Mouse (Mus musculus): Measurements from ENCODE around the gene Atp8b2. TPM values are rescaled to one million over a fixed set of nuclear protein-coding genes. Genes with fewer than 3 reads are reported as not detected.

The Atp8b2 gene
- total and polyA plus RNA-seq, 3 experiments: 33.2 to 44.4 (median 35.8) TPM

- no peak for TF ChIP-seq SIN3A (IDR thresholded peaks at IDR 0.05; ENCODE audit: low read length)
- TF ChIP-seq USF2 (conservative IDR thresholded peaks at IDR 0.05; ENCODE audit: low read depth, low read length): no peak
- TF ChIP-seq POLR2AphosphoS2 (IDR thresholded peaks at IDR 0.05; ENCODE audit: low read depth, low read length): no peak
- TF ChIP-seq JUN (IDR thresholded peaks at IDR 0.05; ENCODE audit: insufficient read depth, low read depth, low read length): no peak
- TF ChIP-seq ZKSCAN1 (IDR thresholded peaks at IDR 0.05; ENCODE audit: borderline replicate concordance, low read depth, low read length): no peak
- no peak for TF ChIP-seq MAX (IDR thresholded peaks at IDR 0.05; ENCODE audit: low read length)
- TF ChIP-seq MEF2A (IDR thresholded peaks at IDR 0.05; ENCODE audit: borderline replicate concordance, low read depth, low read length): no peak
- TF ChIP-seq POLR2A (IDR thresholded peaks at IDR 0.05; ENCODE audit: low read depth, low read length): no peak
- no peak for TF ChIP-seq CTCF (conservative IDR thresholded peaks at IDR 0.05 in 1 of 2, IDR thresholded peaks at IDR 0.05 in 1 of 2; ENCODE audit: low read depth in 2 of 2, low read length in 2 of 2)
- Histone ChIP-seq H3K79me2 (replicated peaks; ENCODE audit: control insufficient read depth, extremely low read depth, insufficient read depth, poor library complexity, severe bottlenecking) (peaks cover 5% of the 10 kb centered on the region; the same call in 1 of the 2 replicates), H3K27me3 (replicated peaks) (no peaks in the 10 kb centered on the region)
Observed at GRCm38 (mm10) chr3:89898870-89899510, 64.3 kb downstream of the Atp8b2 start.

DNA sequence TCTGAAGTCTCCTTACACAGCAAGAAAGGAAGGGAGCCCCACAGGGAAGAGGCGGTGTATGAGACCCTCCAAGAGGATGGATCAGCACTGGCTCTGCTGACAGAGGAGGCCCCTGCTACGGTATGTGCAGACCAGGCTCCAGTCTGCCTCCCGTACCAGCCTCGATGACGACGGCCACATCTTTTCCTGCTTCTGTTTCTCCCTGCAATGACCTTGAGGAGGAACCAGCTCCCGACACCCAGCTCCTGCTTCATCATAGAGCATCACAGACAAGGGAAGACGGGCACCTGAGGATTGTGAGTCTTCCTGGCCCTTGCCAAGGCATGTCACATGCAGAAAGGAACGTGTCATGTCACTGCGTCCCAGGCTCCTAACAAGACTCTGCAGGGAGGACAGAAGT is 65.3 kb downstream of the Atp8b2 start:
- in situ Hi-C loops (cut with MboI; ENCODE audit: low pct_ligation_motif_present, low pct_unique_long_range_greater_than_20kb, low sequenced_read_pairs) (no loop called here), dilution Hi-C loops (cut with MboI; ENCODE audit: extremely low pct_ligation_motif_present, extremely low pct_unique_long_range_greater_than_20kb, low sequenced_read_pairs) (no loop called here)
- no peak overlapping the region for H3K4me3 ChIP-seq (replicated peaks in 1 of 3; ENCODE audit: low read depth in 2 of 3, low read length in 2 of 3, poor library complexity in 1 of 3)
- H3K4me1 ChIP-seq (ENCODE audit: control insufficient read depth in 1 of 2, insufficient read depth in 2 of 2): peaks cover 12 to 28% of the 10 kb centered on the region in 2 experiments
- DNase-seq (ENCODE audit: extremely low read depth): no peak
- no peaks in the 10 kb centered on the region; the same call in 1 of the 2 replicates for H3K79me2 ChIP-seq (replicated peaks; ENCODE audit: control insufficient read depth, extremely low read depth, insufficient read depth, poor library complexity, severe bottlenecking)
- no peak overlapping the region for H3K4me2 ChIP-seq (ENCODE audit: insufficient read depth, low read depth, poor library complexity, severe bottlenecking)
- H3K27me3 ChIP-seq (replicated peaks): no peaks in the 10 kb centered on the region
- H3K9me3 ChIP-seq (replicated peaks; ENCODE audit: low read length): peaks cover 11% of the 10 kb centered on the region
- H3K36me3 ChIP-seq (replicated peaks in 1 of 2; ENCODE audit: control insufficient read depth in 1 of 2, insufficient read depth in 1 of 2, low read length in 1 of 2): peaks cover 0 to 8% of the 10 kb centered on the region in 2 experiments
- no peak overlapping the region for H3K9ac ChIP-seq (ENCODE audit: insufficient read depth, low read depth)
- no peak overlapping the region for H3K27ac ChIP-seq (ENCODE audit: insufficient read depth, low read depth)
- TF ChIP-seq E2F4 (IDR thresholded peaks at IDR 0.05; ENCODE audit: insufficient replicate concordance, low read depth, low read length): no peak
- TF ChIP-seq MXI1 (IDR thresholded peaks at IDR 0.05; ENCODE audit: low read depth, low read length): no peak
- no peak for TF ChIP-seq CHD1 (IDR thresholded peaks at IDR 0.05; ENCODE audit: low read depth, low read length)
- no peak for TF ChIP-seq POLR2AphosphoS2 (IDR thresholded peaks at IDR 0.05; ENCODE audit: low read depth, low read length)
- no peak for TF ChIP-seq NELFE (IDR thresholded peaks at IDR 0.05; ENCODE audit: low read depth, low read length)
- no peak for TF ChIP-seq MAZ (IDR thresholded peaks at IDR 0.05; ENCODE audit: low read depth, low read length)
- TF ChIP-seq ETS1 (conservative IDR thresholded peaks at IDR 0.05; ENCODE audit: low read depth, low read length): no peak
- no peak for TF ChIP-seq RAD21 (IDR thresholded peaks at IDR 0.05; ENCODE audit: low read depth, low read length)
- TF ChIP-seq NRF1 (IDR thresholded peaks at IDR 0.05; ENCODE audit: low read depth, low read length): no peak
- TF ChIP-seq ELF1 (IDR thresholded peaks at IDR 0.05; ENCODE audit: low read depth, low read length): no peak

More at GRCm38 (mm10) chr3:89898870-89899510, 64.3 kb downstream of the Atp8b2 start:
- peaks cover 14 to 28% of the 10 kb centered on the region in 2 experiments for H3K4me1 ChIP-seq (ENCODE audit: control insufficient read depth in 1 of 2, insufficient read depth in 2 of 2)
- dilution Hi-C loops (cut with MboI; ENCODE audit: extremely low pct_ligation_motif_present, extremely low pct_unique_long_range_greater_than_20kb, low sequenced_read_pairs) (no loop called here), in situ Hi-C loops (cut with MboI; ENCODE audit: low pct_ligation_motif_present, low pct_unique_long_range_greater_than_20kb, low sequenced_read_pairs) (no loop called here)
- no peak overlapping the region for H3K9ac ChIP-seq (ENCODE audit: insufficient read depth, low read depth)
- H3K36me3 ChIP-seq (replicated peaks in 1 of 2; ENCODE audit: control insufficient read depth in 1 of 2, insufficient read depth in 1 of 2, low read length in 1 of 2): peaks cover 2 to 9% of the 10 kb centered on the region in 2 experiments
- DNase-seq (ENCODE audit: extremely low read depth): no peak
- H3K4me2 ChIP-seq (ENCODE audit: insufficient read depth, low read depth, poor library complexity, severe bottlenecking): no peak overlapping the region
- H3K27ac ChIP-seq (ENCODE audit: insufficient read depth, low read depth): no peak overlapping the region
- no peak overlapping the region for H3K4me3 ChIP-seq (replicated peaks in 1 of 3; ENCODE audit: low read depth in 2 of 3, low read length in 2 of 3, poor library complexity in 1 of 3)
- peaks cover 8% of the 10 kb centered on the region for H3K9me3 ChIP-seq (replicated peaks; ENCODE audit: low read length)

Data from CH12.LX (cell line).